Mouse (Mus musculus) intestine, embryonic 15.5 days (tissue): ENCODE data around the gene Begain. TPM values are rescaled to one million over a fixed set of nuclear protein-coding genes. Genes with fewer than 3 reads are reported as not detected.
A peak's percentile ranks its signal among the peaks of the same experiment; 100 is the strongest.

Experiments used
- ATAC-seq: fragments of 200-750 bp; cut with Nextera tagmentation; 2 replicates; pipeline ENCODE4 v1.8.0; 2017; ENCODE audit warnings: moderate TSS enrichment, moderate library complexity
- H3K27ac ChIP-seq: fragments of 300-500 bp; sonication (generic); 2 replicates; pipeline ENCODE4 v1.5.1; 2015; ENCODE audit warnings: mild to moderate bottlenecking, inconsistent platforms
- H3K27me3 ChIP-seq: fragments of 300-500 bp; sonication (generic); replicated peaks from 2 replicates; pipeline ENCODE4 v1.6.1; 2015; ENCODE audit warnings: inconsistent platforms
- H3K36me3 ChIP-seq: fragments of 300-500 bp; sonication (generic); 2 replicates; pipeline ENCODE4 v1.6.1; 2015; ENCODE audit warnings: inconsistent platforms
- H3K4me1 ChIP-seq: fragments of 300-500 bp; sonication (generic); replicated peaks from 2 replicates; pipeline ENCODE4 v1.6.1; 2015; ENCODE audit warnings: inconsistent platforms
- H3K4me2 ChIP-seq: fragments of 300-500 bp; sonication (generic); replicated peaks from 2 replicates; pipeline ENCODE4 v1.6.1; 2015; ENCODE audit warnings: mild to moderate bottlenecking, inconsistent platforms
- H3K4me3 ChIP-seq: fragments of 300-500 bp; sonication (generic); replicated peaks from 2 replicates; pipeline ENCODE4 v1.5.1; 2015; ENCODE audit warnings: inconsistent platforms
- H3K9ac ChIP-seq: fragments of 300-500 bp; sonication (generic); 2 replicates; pipeline ENCODE4 v1.6.1; 2015; ENCODE audit warnings: inconsistent platforms
- H3K9me3 ChIP-seq: fragments of 300-500 bp; sonication (generic); 2 replicates; pipeline ENCODE4 v1.6.1; 2016; ENCODE audit warnings: inconsistent platforms
- WGBS: fragments of 180-500 bp; shearing (Covaris S2); methylation state at CpG from one replicate; pipeline ENCODE4 v1.1.7; 2015; 5-methylcytosine and 5-hydroxymethylcytosine counted together
- polyA plus RNA-seq: library from polyadenylated mRNA; unstranded; fragments of >200 nt; fragmentation: Nextera tagmentation; extraction: Ambion mirVana; gene quantifications from 2 replicates; pipeline ENCODE4 v1.2.1, GENCODE M21; 2015

Begain gene
- polyA plus RNA-seq, 1 experiment from 2014 or later: 5.8 TPM

DNA sequence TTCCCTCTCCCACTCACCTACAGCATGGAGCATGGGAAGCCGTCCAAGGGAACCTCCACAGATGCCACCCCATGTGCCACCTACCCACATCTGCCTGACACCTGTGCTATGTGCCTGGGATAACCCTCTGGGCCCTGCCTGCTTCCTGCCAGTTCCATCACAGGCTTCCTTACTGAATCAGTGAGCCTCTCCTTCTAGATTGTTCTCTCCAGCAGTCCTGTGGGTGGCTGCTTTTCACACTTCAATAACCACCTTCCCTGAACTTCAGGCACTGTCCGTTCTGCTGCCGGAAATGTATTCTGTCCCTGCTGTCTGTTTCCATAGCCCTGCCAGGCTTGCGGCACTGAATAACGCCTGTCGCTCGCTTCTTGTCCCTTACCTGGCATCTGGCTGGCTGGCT is 22.4 kb downstream of the Begain start:
- 78% methylated on average over 7 of the region's 7 CpGs for WGBS
- Histone ChIP-seq H3K9ac (no peak overlapping the region), H3K9me3 (no peaks in the 10 kb centered on the region), H3K36me3 (no peaks in the 10 kb centered on the region), H3K4me1 (no peaks in the 10 kb centered on the region), H3K27ac (no peak overlapping the region), H3K27me3 (peaks cover 21% of the 10 kb centered on the region; the same call in 1 of the 2 replicates), H3K4me3 (no peak overlapping the region), H3K4me2 (no peak overlapping the region)
- ATAC-seq: no peak

DNA sequence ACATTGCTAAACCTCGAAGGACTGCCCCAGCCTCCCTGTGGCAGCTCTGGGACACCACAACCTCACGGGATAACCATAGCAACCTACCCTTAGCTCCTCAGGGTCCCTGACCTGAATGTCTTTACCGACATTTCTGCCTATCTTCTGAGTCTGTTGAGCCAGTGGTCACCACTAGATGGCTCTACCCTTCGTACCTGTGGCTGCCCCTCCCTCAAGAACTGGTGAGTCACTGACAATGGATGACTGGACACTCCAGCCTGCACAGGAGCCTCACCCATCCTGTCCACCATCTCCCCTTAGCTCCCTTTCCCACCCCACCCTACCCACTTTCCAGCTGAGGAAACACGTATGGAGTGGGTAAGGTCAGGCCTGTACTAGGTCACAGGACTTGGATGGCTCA is 23.5 kb downstream of the Begain start:
- no peaks in the 10 kb centered on the region for H3K9me3 ChIP-seq
- 0 out of 2 replicates have a peak, but pooled peaks have one; percentile 44 for ATAC-seq
- no peaks in the 10 kb centered on the region for H3K4me1 ChIP-seq
- H3K9ac ChIP-seq: no peak overlapping the region
- no peaks in the 10 kb centered on the region for H3K36me3 ChIP-seq
- no peak overlapping the region for H3K4me2 ChIP-seq
- H3K27ac ChIP-seq: no peak overlapping the region
- WGBS: 18% methylated on average over 5 of the region's 5 CpGs
- H3K4me3 ChIP-seq: no peak overlapping the region
- peaks cover 13% of the 10 kb centered on the region; the same call in 1 of the 2 replicates for H3K27me3 ChIP-seq

DNA sequence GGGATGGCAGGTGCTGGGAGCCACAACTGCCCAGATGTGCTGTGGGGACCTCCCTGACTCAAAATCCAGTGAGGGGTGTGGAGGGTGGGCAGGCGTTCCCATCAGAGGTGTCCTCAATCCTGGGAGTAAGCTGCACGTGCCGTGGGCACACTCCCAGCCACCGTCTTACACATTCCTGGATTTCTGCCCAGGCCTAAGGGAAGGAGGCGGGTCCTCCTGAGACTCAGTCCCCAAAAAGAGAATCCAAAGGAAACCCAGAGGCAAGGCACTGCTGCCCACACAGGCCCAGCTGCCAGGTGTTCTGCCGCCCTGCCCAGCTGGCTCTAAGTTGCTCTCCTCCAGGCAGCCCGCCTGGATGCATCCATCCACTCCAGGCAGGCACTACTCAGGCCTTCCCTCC is 28.7 kb downstream of the Begain start:
- Histone ChIP-seq H3K36me3 (no peaks in the 10 kb centered on the region), H3K9ac (no peak overlapping the region), H3K9me3 (no peaks in the 10 kb centered on the region), H3K27ac (no peak overlapping the region), H3K4me2 (no peak overlapping the region), H3K4me3 (no peak overlapping the region), H3K27me3 (peaks cover 13% of the 10 kb centered on the region; the same call in 1 of the 2 replicates), H3K4me1 (no peaks in the 10 kb centered on the region)
- no peak for ATAC-seq
- WGBS: 68% methylated on average over 7 of the region's 7 CpGs

DNA sequence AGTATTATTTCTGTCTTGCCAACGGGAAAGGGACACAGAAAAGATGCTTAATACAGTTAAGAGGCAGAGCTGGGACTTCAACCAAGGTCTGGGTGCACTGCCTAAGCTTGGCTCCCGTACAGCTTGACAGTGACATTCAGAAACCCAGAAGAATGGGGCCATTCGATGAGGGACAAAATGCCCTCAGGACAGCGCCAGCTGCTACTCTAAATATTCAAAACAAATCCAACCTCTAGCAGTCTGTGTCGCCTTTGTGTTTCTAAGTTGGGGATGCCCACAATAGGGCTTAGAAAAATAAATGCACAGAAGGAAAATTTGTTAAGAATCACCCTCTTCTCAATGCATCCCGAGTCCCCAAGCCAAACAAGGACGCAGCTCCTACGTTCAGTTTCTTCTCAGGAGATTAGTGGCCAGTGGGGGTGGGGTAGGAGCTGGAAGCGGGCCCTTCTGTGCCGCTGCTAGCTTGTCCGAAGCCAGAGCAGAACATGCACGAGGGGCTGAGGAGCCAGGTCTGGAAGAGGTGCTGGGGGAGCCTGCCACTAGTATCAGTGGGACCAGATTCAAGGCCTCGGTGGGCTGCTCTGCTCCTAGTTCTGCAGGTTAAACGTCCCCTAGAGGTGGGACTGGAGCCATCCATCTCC is 29.7 kb downstream of the Begain start:
- Histone ChIP-seq H3K9ac (no peak overlapping the region), H3K4me1 (no peaks in the 10 kb centered on the region), H3K27ac (no peak overlapping the region), H3K36me3 (no peaks in the 10 kb centered on the region), H3K4me2 (no peak overlapping the region), H3K9me3 (0 out of 2 replicates have a peak, but pooled peaks cover 8% of the 10 kb centered on the region), H3K27me3 (peaks cover 19% of the 10 kb centered on the region; the same call in 1 of the 2 replicates), H3K4me3 (no peak overlapping the region)
- ATAC-seq: no peak
- WGBS: 53% methylated on average over 14 of the region's 14 CpGs

DNA sequence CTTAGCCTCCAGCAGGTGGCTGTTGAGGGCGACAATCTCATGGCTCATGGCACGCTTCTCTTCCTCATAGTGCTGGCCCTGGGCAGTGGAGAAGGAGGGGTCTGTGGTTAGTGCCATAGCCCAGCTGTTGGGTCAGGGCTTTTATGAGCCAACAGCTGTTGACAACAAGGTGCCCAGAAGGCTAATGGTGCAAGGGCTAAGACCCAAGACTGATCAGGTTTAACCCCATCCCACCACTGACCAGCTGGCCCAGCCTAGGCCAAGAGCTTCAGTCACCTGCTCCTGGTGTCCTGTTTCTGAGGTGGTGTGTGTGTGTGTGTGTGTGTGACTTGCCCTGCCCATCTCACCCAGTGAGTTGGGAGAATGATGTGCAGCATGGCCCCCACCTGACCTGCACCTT is 31.0 kb downstream of the Begain start:
- no peak overlapping the region for H3K4me3 ChIP-seq
- no peak overlapping the region for H3K27ac ChIP-seq
- H3K9me3 ChIP-seq: 0 out of 2 replicates have a peak, but pooled peaks cover 8% of the 10 kb centered on the region
- no peaks in the 10 kb centered on the region for H3K36me3 ChIP-seq
- ATAC-seq: no peak
- WGBS: 87% methylated on average over 2 of the region's 2 CpGs
- H3K9ac ChIP-seq: no peak overlapping the region
- H3K27me3 ChIP-seq: peaks cover 24% of the 10 kb centered on the region
- H3K4me1 ChIP-seq: no peaks in the 10 kb centered on the region
- H3K4me2 ChIP-seq: no peak overlapping the region

DNA sequence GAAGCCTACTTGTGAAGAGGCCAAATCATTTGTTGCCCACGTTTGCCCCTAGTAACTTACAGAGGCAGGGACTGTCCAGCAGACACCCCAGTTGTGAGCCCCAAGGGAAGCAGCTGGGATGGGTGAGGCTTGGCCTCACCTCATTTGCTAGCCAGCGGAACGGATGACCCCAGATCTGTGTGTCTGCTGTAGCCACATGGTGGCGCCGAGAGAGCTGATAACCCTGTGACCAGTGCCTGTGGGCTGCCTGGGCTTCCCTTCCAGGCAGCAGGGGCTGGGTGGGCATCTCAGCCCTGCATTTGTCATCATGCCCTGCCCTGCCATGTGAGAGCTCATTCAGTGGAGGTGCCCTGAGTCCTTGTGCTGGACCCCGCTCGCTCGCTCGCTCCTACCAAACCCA is 44.2 kb downstream of the Begain start:
- H3K4me2 ChIP-seq: no peak overlapping the region
- no peaks in the 10 kb centered on the region for H3K9me3 ChIP-seq
- H3K4me3 ChIP-seq: no peak overlapping the region
- H3K27ac ChIP-seq: no peak overlapping the region
- H3K4me1 ChIP-seq: peaks cover 8% of the 10 kb centered on the region; the same call in 1 of the 2 replicates
- no peaks in the 10 kb centered on the region for H3K27me3 ChIP-seq
- WGBS: 70% methylated on average over 9 of the region's 9 CpGs
- no peak overlapping the region for H3K9ac ChIP-seq
- H3K36me3 ChIP-seq: no peaks in the 10 kb centered on the region
- ATAC-seq: no peak

DNA sequence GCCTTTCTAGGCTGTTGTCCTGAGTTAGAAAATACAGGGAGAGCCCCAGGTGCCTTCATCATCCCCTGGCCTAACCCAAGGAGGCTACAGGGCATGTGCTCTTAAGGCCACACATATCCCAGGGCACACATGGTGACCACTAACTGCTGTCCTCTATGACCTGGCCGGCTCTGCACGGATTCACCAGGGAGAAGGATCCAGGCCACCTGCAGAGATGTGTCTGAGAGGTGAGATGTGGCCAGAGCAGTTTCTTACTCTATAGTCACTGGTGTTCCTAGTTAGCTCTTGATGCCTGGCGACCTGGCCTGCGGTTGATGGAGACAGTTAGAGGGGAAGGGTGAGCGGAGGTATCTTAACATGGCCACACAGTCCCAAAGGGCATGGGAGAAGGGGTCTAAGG is 45.1 kb downstream of the Begain start:
- Histone ChIP-seq H3K36me3 (no peaks in the 10 kb centered on the region), H3K27me3 (no peaks in the 10 kb centered on the region), H3K9me3 (no peaks in the 10 kb centered on the region), H3K9ac (no peak overlapping the region), H3K4me2 (no peak overlapping the region), H3K4me3 (no peak overlapping the region), H3K4me1 (peaks cover 8% of the 10 kb centered on the region; the same call in 1 of the 2 replicates), H3K27ac (no peak overlapping the region)
- ATAC-seq: no peak
- WGBS: 90% methylated on average over 5 of the region's 5 CpGs

DNA sequence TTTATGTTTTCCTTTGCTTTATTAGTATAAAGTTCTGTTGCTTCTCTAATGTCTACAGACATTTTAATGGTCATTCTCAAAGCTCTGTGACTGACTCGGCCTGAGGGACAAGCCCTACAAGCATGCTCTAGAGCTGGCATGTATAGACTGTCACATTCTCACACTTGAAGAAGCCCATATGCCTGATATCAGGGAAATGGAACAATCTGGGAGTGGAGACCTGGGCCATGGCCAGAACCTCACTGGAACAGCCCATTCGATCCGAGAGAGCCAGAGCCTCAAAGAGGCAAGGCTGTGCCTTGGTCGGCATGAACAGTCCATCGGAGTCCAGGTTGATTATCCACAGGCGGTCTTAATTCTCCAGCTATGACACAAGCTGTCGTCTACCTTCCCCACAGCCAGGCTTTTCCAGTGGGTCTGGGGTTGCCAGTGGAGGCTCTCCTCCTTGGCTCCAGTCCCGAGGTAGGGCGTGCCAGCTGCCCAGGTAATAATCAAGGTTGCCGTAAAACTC is 45.8 kb downstream of the Begain start:
- no peak for ATAC-seq
- H3K9ac ChIP-seq: no peak overlapping the region
- WGBS: 63% methylated on average over 10 of the region's 10 CpGs

DNA sequence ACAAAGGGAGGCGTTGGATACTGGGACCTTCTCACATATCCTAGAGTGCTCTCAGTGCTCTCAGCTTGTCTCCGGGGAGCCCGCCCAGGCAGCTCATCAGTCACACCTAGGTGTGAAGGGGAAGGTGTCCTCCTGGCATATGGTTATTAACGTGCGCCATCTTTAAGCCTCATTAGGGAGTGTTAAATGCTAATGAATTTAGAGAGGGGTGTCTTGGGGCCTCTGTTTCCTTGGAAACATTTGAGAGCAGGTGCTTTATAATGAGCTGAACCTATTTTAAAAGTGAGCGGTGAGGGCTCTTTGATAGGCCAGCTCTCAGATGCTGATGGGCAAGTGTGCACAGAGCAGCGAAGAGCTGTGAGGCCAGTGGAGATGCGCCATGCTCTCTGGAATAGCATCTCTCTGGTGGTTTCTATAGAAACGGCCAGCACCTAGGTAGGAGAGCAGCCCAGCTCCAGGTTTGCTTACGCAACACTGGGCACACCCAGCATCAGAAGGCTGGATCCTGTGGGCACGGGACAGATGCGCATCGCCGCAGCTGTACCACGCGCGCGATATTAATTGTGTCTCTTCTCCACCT is 57.9 kb downstream of the Begain start:
- H3K4me1 ChIP-seq: no peaks in the 10 kb centered on the region
- no peaks in the 10 kb centered on the region for H3K9me3 ChIP-seq
- H3K9ac ChIP-seq: no peak overlapping the region
- H3K4me2 ChIP-seq: no peak overlapping the region
- no peak overlapping the region for H3K27ac ChIP-seq
- 79% methylated on average over 18 of the region's 18 CpGs for WGBS
- no peak overlapping the region for H3K4me3 ChIP-seq
- no peaks in the 10 kb centered on the region for H3K27me3 ChIP-seq
- ATAC-seq: no peak
- no peaks in the 10 kb centered on the region for H3K36me3 ChIP-seq

More for the DNA sequence above, 45.8 kb downstream of the Begain start:
- no peak overlapping the region for H3K4me3 ChIP-seq
- H3K4me2 ChIP-seq: no peak overlapping the region
- H3K4me1 ChIP-seq: peaks cover 8% of the 10 kb centered on the region; the same call in 1 of the 2 replicates
- H3K27me3 ChIP-seq: no peaks in the 10 kb centered on the region
- H3K27ac ChIP-seq: no peak overlapping the region
- H3K9me3 ChIP-seq: no peaks in the 10 kb centered on the region
- H3K36me3 ChIP-seq: no peaks in the 10 kb centered on the region

DNA sequence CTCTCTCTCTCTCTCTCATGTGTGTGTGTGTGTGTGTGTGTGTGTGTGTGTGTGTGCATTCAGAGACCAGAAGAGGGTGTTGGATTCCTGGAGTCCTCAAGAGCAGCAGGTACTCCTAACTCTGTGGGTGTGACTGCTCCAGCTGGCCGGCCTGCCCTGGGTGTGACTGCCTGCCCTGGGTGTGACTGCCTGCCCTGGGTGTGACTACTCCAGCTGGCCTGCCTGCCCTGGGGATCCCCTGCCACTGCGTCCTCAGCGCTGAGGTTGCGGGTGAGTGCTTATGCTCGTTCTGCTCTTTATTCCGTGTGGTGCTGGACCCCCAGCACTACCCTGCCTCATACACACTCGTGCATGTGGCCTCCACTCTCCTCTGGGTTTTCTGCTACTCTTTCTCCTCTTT is 65.0 kb downstream of the Begain start:
- H3K36me3 ChIP-seq: no peaks in the 10 kb centered on the region
- ATAC-seq: peak; percentile 56; the same call in 1 of the 2 replicates
- WGBS: 60% methylated on average over 7 of the region's 7 CpGs
- H3K27me3 ChIP-seq: no peaks in the 10 kb centered on the region
- no peak overlapping the region for H3K4me2 ChIP-seq
- no peak overlapping the region for H3K9ac ChIP-seq
- no peaks in the 10 kb centered on the region for H3K9me3 ChIP-seq
- H3K27ac ChIP-seq: no peak overlapping the region
- no peak overlapping the region for H3K4me3 ChIP-seq
- H3K4me1 ChIP-seq: no peaks in the 10 kb centered on the region

DNA sequence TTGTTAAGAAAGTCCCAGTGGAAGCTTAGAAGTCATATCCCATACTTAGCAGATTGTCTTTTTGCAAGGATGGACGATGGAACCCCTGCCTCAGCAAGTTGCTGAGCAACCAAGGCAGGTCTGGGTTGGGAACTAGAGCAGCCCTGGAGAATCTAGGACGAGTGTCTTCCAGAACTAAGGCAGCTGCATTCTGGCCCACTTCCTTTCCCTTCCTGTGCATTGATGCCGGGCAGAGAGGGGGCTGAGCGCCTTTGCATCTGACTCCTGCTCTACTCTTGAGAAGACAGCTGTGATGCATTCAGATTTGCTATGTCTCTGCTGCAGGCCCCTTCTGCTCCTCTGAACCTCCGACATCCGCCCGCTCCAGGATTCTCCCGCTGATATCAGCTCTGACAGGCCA is 70.8 kb downstream of the Begain start:
- 83% methylated on average over 8 of the region's 8 CpGs for WGBS
- no peak overlapping the region for H3K4me3 ChIP-seq
- H3K9me3 ChIP-seq: no peaks in the 10 kb centered on the region
- H3K9ac ChIP-seq: no peak overlapping the region
- H3K27ac ChIP-seq: no peak overlapping the region
- no peak for ATAC-seq
- no peak overlapping the region for H3K4me2 ChIP-seq
- H3K27me3 ChIP-seq: no peaks in the 10 kb centered on the region
- H3K36me3 ChIP-seq: no peaks in the 10 kb centered on the region
- 0 out of 2 replicates have a peak, but pooled peaks cover 4% of the 10 kb centered on the region for H3K4me1 ChIP-seq

DNA sequence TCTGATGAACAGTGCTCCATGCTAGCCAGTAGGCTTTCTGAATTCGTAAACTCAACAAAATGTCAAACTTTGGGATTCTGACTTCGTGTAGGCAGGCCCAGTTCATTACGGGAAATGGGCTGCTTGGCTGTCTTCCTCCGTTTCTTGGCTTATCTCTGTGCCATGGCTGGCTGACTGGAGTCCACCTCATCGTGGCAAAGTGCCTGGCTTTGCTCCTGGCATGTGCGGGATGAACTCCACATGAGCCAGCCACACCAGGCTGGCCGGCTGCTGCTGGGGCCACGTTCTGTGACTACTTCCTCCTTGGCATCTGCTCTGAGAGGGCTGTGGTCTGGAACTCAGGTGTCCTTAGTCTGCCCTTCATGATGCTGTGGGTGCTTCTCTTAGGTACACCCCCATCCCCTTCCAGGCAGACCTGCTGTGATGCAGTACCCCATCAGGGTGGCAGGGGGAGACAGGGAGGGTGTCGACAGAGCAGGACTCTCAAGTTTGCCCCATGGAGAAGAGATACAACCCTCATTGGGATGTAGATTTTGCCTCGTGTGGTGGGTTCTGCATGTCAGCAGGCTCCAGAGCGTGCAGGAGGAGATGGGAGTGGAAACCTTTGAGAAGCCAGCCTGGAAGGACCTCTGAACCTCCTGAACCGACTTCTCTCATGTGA is 71.9 kb downstream of the Begain start:
- no peak overlapping the region for H3K4me2 ChIP-seq
- H3K36me3 ChIP-seq: no peaks in the 10 kb centered on the region
- H3K4me3 ChIP-seq: no peak overlapping the region
- WGBS: 78% methylated on average over 12 of the region's 12 CpGs
- H3K9me3 ChIP-seq: no peaks in the 10 kb centered on the region
- H3K27me3 ChIP-seq: no peaks in the 10 kb centered on the region
- no peak overlapping the region for H3K27ac ChIP-seq
- H3K4me1 ChIP-seq: 0 out of 2 replicates have a peak, but pooled peaks cover 4% of the 10 kb centered on the region
- H3K9ac ChIP-seq: no peak overlapping the region
- no peak for ATAC-seq
